Mouse (Mus musculus): Measurements from ENCODE around the gene Eps8l1. TPM values are rescaled to one million over a fixed set of nuclear protein-coding genes. Genes with fewer than 3 reads are reported as not detected.
"Not testable (repeated sequence)": the region's sequence is repeated elsewhere in the genome, so short reads cannot be mapped to it uniquely, and the experiment has no call there.

Gene Eps8l1
- polyA plus RNA-seq (2012; rRNA removed) = 0.76 and 2.3 TPM in 2 replicates

DNA sequence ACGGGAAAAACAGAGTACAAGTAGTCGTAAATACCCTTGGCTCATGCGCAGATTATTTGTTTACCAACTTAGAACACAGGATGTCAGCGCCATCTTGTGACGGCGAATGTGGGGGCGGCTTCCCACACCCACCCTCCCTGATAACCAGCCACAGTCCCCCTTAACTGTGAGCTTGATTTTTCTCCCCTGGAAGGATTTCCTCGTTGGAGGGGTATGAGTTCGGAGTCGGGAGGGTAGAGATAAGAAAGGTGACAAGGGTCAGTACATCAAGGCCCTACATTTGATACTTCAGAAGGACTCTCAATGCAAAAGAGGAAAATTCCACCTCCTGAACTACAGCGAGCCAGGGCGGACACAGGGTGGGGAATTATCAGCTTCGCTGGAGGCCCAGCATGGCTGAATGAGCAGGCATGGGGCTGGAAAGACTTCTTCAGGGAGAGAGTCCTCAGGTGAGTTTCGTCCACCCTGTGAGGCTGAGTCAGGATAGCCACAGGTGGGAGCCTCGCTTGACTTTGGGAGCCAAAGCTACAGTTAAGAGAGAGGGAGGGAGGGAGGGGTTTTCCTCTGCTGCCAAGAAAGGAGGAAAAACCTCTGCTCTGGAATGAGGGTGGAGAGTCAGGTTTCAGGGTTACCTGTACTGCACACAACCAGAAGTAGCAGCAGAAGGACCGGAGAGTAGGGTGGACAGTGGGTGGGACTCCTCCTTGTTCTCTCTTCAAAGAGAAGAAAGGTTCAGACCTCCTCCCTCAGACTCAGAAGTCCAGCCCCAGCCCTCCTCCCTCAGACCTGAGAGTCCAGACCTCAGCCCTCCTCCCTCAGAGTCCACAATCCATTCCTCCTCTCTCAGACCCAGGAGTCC is at the start of gene Eps8l1:
Gene Eps8l1 (plus strand): TSS at position 99 of the 859 bp plus-strand sequence.
- Histone ChIP-seq H3K36me3 (ENCODE audit: control insufficient read depth, insufficient read depth, low read length) (no peaks in the 10 kb centered on the region), H3K27me3 (ENCODE audit: control insufficient read depth, insufficient read depth, low read length) (no peaks in the 10 kb centered on the region), H3K4me1 (ENCODE audit: control insufficient read depth, insufficient read depth, insufficient read length, low read length) (peaks cover 4% of the 10 kb centered on the region; the same call in 1 of the 2 replicates), H3K27ac (ENCODE audit: insufficient read depth, low read depth, low read length) (peak within 1 kb of the TSS; percentile 73), H3K4me3 (ENCODE audit: low read depth, low read length) (peak within 1 kb of the TSS; percentile 64)
- TF ChIP-seq CTCF (IDR thresholded peaks at IDR 0.05; ENCODE audit: extremely low read depth, insufficient read length, insufficient replicate concordance, low read depth, low read length) = no peak
- TF ChIP-seq POLR2A (IDR thresholded peaks at IDR 0.05; ENCODE audit: low read depth, low read length) = no peak
- 53% methylated on average over 14 of the region's 16 CpGs for WGBS

GRCm38 (mm10) chr7:4412406-4412805 is 48.1 kb upstream of the Eps8l1 start:
- H3K4me1 ChIP-seq (ENCODE audit: control insufficient read depth, insufficient read depth, insufficient read length, low read length); H3K27me3 ChIP-seq (ENCODE audit: control insufficient read depth, insufficient read depth, low read length); H3K27ac ChIP-seq (ENCODE audit: insufficient read depth, low read depth, low read length); H3K36me3 ChIP-seq (ENCODE audit: control insufficient read depth, insufficient read depth, low read length); H3K4me3 ChIP-seq (ENCODE audit: low read depth, low read length): not testable (repeated sequence)
- WGBS = 97% methylated on average over 15 of the region's 15 CpGs

- 81% methylated on average over 6 of the region's 6 CpGs for WGBS
- no peak overlapping the region for H3K27ac ChIP-seq (ENCODE audit: insufficient read depth, low read depth, low read length)
- TF ChIP-seq POLR2A (IDR thresholded peaks at IDR 0.05; ENCODE audit: low read depth, low read length) = no peak
- no peak for TF ChIP-seq CTCF (IDR thresholded peaks at IDR 0.05; ENCODE audit: extremely low read depth, insufficient read length, insufficient replicate concordance, low read depth, low read length)
- H3K4me1 ChIP-seq (ENCODE audit: control insufficient read depth, insufficient read depth, insufficient read length, low read length) = no peaks in the 10 kb centered on the region
- no peaks in the 10 kb centered on the region for H3K27me3 ChIP-seq (ENCODE audit: control insufficient read depth, insufficient read depth, low read length)
- H3K36me3 ChIP-seq (ENCODE audit: control insufficient read depth, insufficient read depth, low read length) = peaks cover 2% of the 10 kb centered on the region; the same call in 1 of the 2 replicates
- no peak overlapping the region for H3K4me3 ChIP-seq (ENCODE audit: low read depth, low read length)
These were observed 40.8 kb upstream of the Eps8l1 start for GRCm38 (mm10) chr7:4419681-4420080.

DNA sequence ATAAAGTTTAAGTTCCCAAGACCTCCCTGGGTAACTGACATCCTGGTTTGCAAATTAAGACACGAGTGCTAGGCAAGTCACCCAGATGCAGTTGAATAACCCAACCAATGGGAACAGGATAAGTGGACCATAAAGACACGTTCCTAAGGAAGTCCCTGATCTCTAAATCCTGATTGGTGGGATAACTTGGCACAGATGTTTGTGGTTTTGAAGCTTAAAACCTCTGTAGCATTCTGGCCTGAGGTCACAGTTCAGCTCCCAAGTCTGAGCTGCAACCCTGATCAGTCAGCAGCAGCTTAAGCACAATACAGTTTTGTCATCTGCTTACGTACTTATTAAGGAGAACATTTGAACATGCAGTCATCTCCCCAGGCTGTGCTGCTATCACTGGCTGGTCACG is 40.2 kb upstream of the Eps8l1 start:
- Histone ChIP-seq H3K4me3 (ENCODE audit: low read depth, low read length) (no peak overlapping the region), H3K4me1 (ENCODE audit: control insufficient read depth, insufficient read depth, insufficient read length, low read length) (no peaks in the 10 kb centered on the region), H3K27ac (ENCODE audit: insufficient read depth, low read depth, low read length) (no peak overlapping the region), H3K27me3 (ENCODE audit: control insufficient read depth, insufficient read depth, low read length) (no peaks in the 10 kb centered on the region), H3K36me3 (ENCODE audit: control insufficient read depth, insufficient read depth, low read length) (peaks cover 4% of the 10 kb centered on the region; the same call in 1 of the 2 replicates)
- no peak for TF ChIP-seq CTCF (IDR thresholded peaks at IDR 0.05; ENCODE audit: extremely low read depth, insufficient read length, insufficient replicate concordance, low read depth, low read length)
- no peak for TF ChIP-seq POLR2A (IDR thresholded peaks at IDR 0.05; ENCODE audit: low read depth, low read length)
- WGBS = 55% methylated on average over 4 of the region's 4 CpGs

GRCm38 (mm10) chr7:4427161-4427912 is 33.1 kb upstream of the Eps8l1 start:
- H3K4me3 ChIP-seq (ENCODE audit: low read depth, low read length) = no peak overlapping the region
- H3K36me3 ChIP-seq (ENCODE audit: control insufficient read depth, insufficient read depth, low read length) = peaks cover 47% of the 10 kb centered on the region
- H3K4me1 ChIP-seq (ENCODE audit: control insufficient read depth, insufficient read depth, insufficient read length, low read length) = no peaks in the 10 kb centered on the region
- H3K27ac ChIP-seq (ENCODE audit: insufficient read depth, low read depth, low read length) = no peak overlapping the region
- no peak for TF ChIP-seq POLR2A (IDR thresholded peaks at IDR 0.05; ENCODE audit: low read depth, low read length)
- peak; percentile 66; the same call in 1 of the 2 replicates for TF ChIP-seq CTCF (IDR thresholded peaks at IDR 0.05; ENCODE audit: extremely low read depth, insufficient read length, insufficient replicate concordance, low read depth, low read length)
- H3K27me3 ChIP-seq (ENCODE audit: control insufficient read depth, insufficient read depth, low read length) = no peaks in the 10 kb centered on the region
- 63% methylated on average over 7 of the region's 7 CpGs for WGBS

DNA sequence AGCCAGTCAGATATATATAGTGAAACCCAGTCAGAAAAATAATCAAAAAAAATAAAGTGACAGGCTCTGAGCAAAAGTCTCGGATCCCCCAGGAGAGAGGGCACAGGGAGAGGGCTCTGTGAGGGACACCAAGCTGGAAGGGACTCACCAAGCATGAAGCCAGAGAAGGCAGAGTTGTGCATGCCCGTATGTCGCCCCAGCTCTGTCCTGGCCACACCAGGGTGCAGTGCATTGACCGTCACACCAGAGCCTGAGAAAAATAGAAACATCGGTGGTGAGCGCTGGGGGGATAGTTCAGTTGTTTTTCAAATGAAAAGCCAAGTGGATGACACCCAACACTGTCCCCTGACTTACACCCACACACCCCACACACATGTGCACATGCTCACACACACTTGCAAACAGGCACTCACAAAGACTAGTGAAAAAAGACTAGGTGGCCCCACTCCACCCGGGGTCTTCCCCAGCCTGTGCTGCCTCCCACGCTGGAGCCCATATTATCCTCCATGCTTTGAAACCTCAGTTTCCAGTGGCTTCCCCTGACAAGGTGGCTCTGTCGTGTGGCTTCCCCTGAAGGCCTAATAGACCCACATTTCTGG is 30.1 kb upstream of the Eps8l1 start:
- peaks cover 65% of the 10 kb centered on the region for H3K36me3 ChIP-seq (ENCODE audit: control insufficient read depth, insufficient read depth, low read length)
- no peak overlapping the region for H3K27ac ChIP-seq (ENCODE audit: insufficient read depth, low read depth, low read length)
- WGBS = 92% methylated on average over 9 of the region's 9 CpGs
- TF ChIP-seq POLR2A (IDR thresholded peaks at IDR 0.05; ENCODE audit: low read depth, low read length) = no peak
- TF ChIP-seq CTCF (IDR thresholded peaks at IDR 0.05; ENCODE audit: extremely low read depth, insufficient read length, insufficient replicate concordance, low read depth, low read length) = no peak
- no peak overlapping the region for H3K4me3 ChIP-seq (ENCODE audit: low read depth, low read length)
- H3K27me3 ChIP-seq (ENCODE audit: control insufficient read depth, insufficient read depth, low read length) = no peaks in the 10 kb centered on the region
- H3K4me1 ChIP-seq (ENCODE audit: control insufficient read depth, insufficient read depth, insufficient read length, low read length) = no peaks in the 10 kb centered on the region

DNA sequence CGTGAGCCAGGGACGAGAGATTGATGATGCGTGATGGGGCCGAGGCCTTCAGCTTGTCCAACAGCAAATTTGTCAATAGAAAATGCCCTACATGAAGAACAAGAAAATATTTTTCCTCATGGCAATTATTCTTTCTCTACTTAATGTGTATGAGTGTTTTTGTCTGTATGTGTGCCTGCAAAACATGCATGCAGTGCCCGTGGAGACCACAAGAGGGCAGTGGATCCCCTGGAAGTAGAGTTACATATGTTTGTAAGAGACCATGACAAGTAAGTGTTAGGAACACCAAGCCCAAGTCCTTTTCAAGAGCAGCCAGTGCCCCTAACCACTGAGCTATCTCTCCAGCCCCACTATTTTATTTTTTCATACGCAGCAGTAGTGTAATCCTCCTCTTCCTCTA is 28.9 kb upstream of the Eps8l1 start:
- 81% methylated on average over 6 of the region's 6 CpGs for WGBS
- H3K36me3 ChIP-seq (ENCODE audit: control insufficient read depth, insufficient read depth, low read length) = peaks cover 66% of the 10 kb centered on the region
- no peak for TF ChIP-seq POLR2A (IDR thresholded peaks at IDR 0.05; ENCODE audit: low read depth, low read length)
- peak; percentile 84; the same call in 1 of the 2 replicates for TF ChIP-seq CTCF (IDR thresholded peaks at IDR 0.05; ENCODE audit: extremely low read depth, insufficient read length, insufficient replicate concordance, low read depth, low read length)

More for the DNA sequence above, 28.9 kb upstream of the Eps8l1 start:
- Histone ChIP-seq H3K4me3 (ENCODE audit: low read depth, low read length) (no peak overlapping the region), H3K27ac (ENCODE audit: insufficient read depth, low read depth, low read length) (no peak overlapping the region), H3K27me3 (ENCODE audit: control insufficient read depth, insufficient read depth, low read length) (no peaks in the 10 kb centered on the region), H3K4me1 (ENCODE audit: control insufficient read depth, insufficient read depth, insufficient read length, low read length) (no peaks in the 10 kb centered on the region)
